Mouse (Mus musculus) cerebellum, adult 18-20 months (tissue): Measurements from ENCODE around the gene Slc39a7.

Source experiments
- DNase-seq, 2 experiments: peaks; one replicate each; pipeline ENCODE4 v3.0.0; 2021

Gene Slc39a7

DNA sequence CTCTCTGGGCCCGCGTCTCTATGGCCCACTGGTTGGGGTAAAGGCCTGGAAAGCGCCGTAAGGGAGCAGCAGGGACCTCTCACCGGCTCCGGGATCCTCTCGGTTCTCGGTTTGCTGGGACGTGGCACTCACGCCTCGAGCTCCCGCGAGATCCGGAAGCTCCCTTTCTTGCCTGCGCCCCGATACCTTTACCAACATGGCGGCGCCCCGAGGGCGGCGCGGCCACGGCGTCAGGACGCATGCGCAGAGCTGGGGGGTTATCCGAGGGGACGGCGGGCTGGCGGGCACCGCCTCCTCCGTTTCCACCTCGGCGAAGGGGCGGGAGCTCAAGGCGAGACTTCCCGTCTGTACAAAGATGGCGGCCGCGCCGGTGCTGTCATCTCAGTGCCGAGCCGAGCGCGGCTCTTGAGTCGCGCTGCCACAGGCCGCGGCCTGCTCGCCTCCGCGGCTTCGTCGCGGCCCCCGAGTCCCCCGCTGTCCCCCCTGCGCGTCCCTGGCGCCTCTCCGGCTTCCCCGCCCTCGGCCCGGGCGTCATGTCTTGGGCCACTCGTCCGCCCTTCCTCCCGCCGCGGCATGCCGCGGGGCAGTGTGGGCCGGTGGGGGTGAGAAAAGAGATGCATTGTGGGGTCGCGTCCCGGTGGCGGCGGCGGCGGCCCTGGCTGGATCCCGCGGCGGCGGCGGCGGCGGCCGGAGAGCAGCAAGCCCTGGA is at the start of gene Slc39a7, which contains the start of gene Rxrb:
Gene Slc39a7 (minus strand): TSS at position 218 of the 709 bp plus-strand sequence.
Gene Rxrb (plus strand): TSS at position 348 of the 709 bp plus-strand sequence.
- peak; percentile 98 for DNase-seq

- peak in 1 of 2 experiments; percentile 5 for DNase-seq
Measured at GRCm38 (mm10) chr17:34079621-34080020, 48.1 kb upstream of the Slc39a7 start.

DNA sequence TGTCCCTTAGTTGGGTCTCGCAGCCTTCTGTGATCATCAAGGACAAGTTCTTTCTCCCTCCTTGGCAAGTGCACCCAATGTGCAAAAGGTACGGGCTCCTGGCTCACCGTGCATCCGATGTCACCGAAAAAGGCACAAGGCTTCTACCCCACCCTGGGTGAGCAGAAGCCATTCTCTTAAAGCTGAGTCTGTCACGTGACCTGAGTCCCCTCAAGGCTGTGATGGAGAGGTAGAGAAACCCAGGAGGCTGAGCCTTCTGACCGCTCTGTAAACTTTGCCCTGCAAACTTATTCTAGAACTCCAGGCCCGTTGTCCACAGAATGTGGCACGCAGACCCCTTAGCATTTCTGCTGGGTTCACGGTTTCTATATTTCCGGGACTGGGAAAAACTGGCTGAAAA is 47.5 kb upstream of the Slc39a7 start:
- DNase-seq, result no peak

- DNase-seq, result no peak
Measured at GRCm38 (mm10) chr17:34078148-34078547, 46.7 kb upstream of the Slc39a7 start.

- DNase-seq, result peak; percentile 62 to 68
Measured at GRCm38 (mm10) chr17:34077549-34077948, 46.1 kb upstream of the Slc39a7 start.

DNA sequence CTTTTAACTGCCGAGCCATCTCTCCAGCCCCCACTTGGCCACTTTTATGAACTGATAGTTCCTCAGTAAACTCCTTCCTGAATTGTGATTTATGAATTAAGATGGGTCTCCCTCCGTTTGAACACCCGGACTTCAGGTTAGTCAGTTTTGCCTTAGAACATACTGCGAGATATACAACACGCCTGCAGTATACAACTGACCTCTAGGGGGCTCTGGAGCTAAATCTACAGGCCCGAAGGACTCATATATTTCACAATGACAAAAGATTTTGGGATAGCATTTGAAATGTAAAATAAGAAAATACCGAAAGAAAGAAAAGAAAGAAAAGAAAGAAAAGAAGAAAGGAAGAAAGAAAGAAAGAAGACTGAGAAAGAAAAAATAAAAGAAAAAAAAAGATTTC is 43.8 kb upstream of the Slc39a7 start:
- peak; percentile 64 to 71 for DNase-seq

GRCm38 (mm10) chr17:34072091-34072490 is 40.6 kb upstream of the Slc39a7 start:
- DNase-seq, result no peak

DNA sequence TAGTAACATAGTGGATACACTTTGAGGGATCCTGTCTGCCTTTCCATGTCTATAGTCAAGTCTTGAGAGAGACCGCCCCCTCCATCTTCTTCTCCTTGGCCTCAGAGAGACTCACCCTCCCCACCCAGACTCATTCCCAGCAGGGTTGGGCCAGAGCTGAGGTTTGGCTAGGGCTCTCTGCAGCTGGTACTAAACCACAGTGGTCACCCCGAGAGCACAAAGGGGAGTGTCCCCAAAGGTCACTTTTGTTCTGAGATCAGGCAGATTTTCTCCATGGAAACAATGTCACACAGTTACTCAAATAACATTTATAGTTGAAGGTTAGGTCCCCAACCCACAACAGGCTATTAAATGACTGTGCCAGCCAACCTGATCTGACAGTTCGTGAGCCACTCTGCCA is 37.4 kb upstream of the Slc39a7 start:
- no peak for DNase-seq

- DNase-seq, result no peak
Measured at GRCm38 (mm10) chr17:34057224-34057623, 25.7 kb upstream of the Slc39a7 start.

DNA sequence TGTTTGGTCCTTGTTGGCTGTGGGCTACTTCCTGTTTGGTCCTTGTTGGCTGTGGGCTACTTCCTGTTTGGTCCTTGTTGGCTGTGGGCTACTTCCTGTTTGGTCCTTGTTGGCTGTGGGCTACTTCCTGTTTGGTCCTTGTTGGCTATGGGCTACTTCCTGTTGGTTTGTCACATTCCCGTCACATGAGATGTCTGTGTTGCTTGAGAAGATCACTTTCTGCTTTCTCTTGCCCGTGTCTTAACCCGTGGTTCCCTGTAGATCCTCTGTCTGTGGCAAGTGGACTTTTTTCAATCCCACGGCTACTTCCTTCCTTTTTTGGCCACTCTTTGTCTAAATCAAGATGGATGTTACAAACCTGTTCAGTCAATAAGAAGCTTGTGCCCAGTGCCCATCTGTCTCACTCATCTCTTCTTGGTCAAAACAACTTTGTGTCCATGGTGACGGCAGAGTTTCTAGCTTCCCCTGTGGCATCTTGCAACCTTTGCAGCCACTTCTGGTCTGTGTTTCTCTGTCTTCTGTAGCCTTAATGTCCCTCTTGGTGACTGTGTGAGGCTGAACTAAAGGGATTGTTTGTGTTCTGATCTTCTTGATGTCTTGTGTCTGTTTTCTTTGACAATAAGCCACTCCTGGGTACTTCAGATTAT is 16.0 kb upstream of the Slc39a7 start:
- no peak for DNase-seq

GRCm38 (mm10) chr17:34045941-34046340 is 14.5 kb upstream of the Slc39a7 start:
- DNase-seq, result no peak

- DNase-seq, result peak in 1 of 2 experiments; percentile 17
Measured at GRCm38 (mm10) chr17:34039562-34040450, 8.3 kb upstream of the Slc39a7 start.

GRCm38 (mm10) chr17:34038878-34039561 is 7.5 kb upstream of the Slc39a7 start, which contains the start of gene Col11a2:
TSS of gene Col11a2 (plus strand) at chr17:34039437.
- DNase-seq, result peak in 1 of 2 experiments; percentile 18

GRCm38 (mm10) chr17:34038440-34038839 is 7.0 kb upstream of the Slc39a7 start:
- DNase-seq, result peak; percentile 32 to 40

DNA sequence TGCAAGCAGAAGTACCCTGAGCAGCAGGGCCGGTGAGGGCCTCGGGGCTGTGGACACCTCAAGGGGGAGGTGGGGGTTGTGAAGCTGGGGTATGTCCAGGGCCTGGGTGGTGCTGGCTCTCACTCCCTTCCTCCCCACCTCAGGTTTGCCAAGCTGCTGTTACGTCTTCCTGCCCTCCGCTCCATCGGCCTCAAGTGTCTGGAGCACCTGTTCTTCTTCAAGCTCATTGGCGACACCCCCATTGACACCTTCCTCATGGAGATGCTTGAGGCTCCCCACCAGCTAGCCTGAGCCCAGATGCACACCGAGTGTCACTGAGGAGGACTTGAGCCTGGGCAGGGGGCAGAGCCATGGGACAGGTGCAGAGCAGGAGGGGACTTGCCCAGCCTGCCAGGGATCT is 5.8 kb upstream of the Slc39a7 start:
- no peak for DNase-seq

GRCm38 (mm10) chr17:34036647-34037046 is 5.2 kb upstream of the Slc39a7 start:
- DNase-seq, result peak in 1 of 2 experiments; percentile 15

DNA sequence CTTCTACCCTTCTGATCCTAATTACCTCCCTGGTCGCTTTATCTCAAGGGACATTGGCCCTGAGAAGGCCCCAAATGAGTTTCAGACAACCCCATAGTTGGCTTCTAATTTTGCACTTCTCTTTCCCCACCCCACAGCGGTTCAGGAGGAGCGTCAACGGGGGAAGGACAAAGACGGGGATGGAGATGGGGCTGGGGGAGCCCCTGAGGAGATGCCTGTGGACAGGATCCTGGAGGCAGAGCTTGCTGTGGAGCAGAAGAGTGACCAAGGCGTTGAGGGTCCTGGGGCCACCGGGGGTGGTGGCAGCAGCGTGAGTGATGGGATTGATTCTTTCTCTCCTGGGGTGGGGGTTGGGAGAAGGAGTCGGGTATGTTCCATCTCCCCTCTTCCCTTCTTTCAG is 4.0 kb upstream of the Slc39a7 start:
- DNase-seq, result no peak

DNA sequence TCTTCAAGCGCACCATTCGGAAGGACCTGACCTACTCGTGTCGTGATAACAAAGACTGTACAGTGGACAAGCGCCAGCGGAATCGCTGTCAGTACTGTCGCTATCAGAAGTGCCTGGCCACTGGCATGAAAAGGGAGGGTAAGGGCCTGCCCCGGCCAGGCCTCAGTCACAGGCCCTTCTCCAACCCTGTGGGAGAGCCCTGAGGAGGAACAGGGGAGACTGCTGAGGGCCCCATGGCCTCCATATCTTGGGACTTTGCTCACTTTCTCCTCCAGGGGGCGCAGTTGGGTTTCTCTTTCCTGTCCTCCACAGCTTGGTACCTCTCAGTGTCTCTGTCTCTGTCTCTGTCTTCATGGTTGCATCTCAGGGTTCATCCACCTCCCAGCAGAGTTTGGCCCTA is 2.6 kb upstream of the Slc39a7 start:
- peak; percentile 69 to 72 for DNase-seq

DNA sequence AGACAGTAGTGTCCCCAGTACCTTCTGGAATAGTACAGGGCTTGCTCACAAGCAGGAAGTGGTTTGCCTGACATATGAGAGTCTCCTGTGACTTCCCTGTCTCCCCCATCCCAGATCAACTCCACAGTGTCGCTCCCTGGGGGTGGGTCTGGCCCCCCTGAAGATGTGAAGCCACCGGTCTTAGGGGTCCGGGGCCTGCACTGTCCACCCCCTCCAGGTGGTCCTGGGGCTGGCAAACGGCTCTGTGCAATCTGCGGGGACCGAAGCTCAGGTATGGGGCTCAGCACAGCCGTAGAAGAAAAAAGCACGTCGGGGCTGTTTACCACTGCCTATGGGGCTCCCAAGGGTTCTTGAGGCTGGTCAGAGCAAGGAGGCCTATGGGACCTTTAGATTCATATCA is 2.0 kb upstream of the Slc39a7 start:
- peak in 1 of 2 experiments; percentile 20 for DNase-seq

DNA sequence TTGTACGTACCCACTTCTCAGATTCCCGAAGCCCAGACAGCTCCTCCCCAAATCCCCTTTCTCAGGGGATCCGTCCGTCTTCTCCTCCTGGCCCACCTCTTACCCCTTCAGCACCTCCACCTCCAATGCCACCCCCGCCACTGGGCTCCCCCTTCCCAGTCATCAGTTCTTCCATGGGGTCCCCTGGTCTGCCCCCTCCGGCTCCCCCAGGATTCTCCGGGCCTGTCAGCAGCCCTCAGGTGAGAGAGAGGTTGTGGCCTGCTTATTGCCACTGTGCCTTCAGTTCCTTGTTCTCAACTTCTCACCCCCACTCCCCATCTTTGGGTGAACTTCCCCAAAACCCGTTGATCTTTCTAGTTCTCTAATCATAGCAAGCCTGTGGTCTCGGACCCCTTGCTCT is 1.3 kb upstream of the Slc39a7 start:
- peak; percentile 28 to 36 for DNase-seq

- DNase-seq, result peak in 1 of 2 experiments; percentile 37
Measured at GRCm38 (mm10) chr17:34032174-34032632, 721 bp upstream of the Slc39a7 start.

GRCm38 (mm10) chr17:34030861-34031326 is 588 bp downstream of the Slc39a7 start:
- no peak for DNase-seq
